Mouse (Mus musculus) stomach, postnatal 0 days (tissue): ENCODE measurements around the gene Gm49320.

Source experiments
- CTCF ChIP-seq: IDR thresholded peaks from 2 replicates; pipeline ENCODE4 v1.5.1; 2016; ENCODE audit warnings: antibody characterized with exemption, low read depth, mild to moderate bottlenecking, moderate library complexity
- EP300 ChIP-seq: optimal IDR thresholded peaks from 2 replicates; pipeline ENCODE3; 2016; ENCODE audit warnings: antibody characterized with exemption

GRCm38 (mm10) chr8:4265160-4265914 is 26.7 kb downstream of the Gm49320 start:
- TF ChIP-seq CTCF (no peak), EP300 (no peak)
